Mouse (Mus musculus) small intestine, adult 2 months (tissue): ENCODE results near the gene Ifnlr1.

Experiments
- CTCF ChIP-seq: fragments of 200-500 bp; IDR thresholded peaks from 2 replicates; pipeline ENCODE4 v1.5.1; 2012; ENCODE audit warnings: low read depth, mild to moderate bottlenecking, control low read depth, inconsistent platforms, low read length, moderate library complexity, mixed read lengths; ENCODE audit not compliant: insufficient replicate concordance, insufficient read length; ENCODE audit errors: extremely low read depth
- POLR2A ChIP-seq: fragments of 200-500 bp; IDR thresholded peaks from 2 replicates; pipeline ENCODE4 v1.6.1; 2012; ENCODE audit warnings: low read depth, mild to moderate bottlenecking, control low read depth, inconsistent platforms, low read length, moderate library complexity

GRCm38 (mm10) chr4:135738237-135738636 lies 52.1 kb downstream of the Ifnlr1 start:
- TF ChIP-seq POLR2A: no peak
- no peak for TF ChIP-seq CTCF
